Mouse (Mus musculus) CH12.LX (cell line): ENCODE measurements around the gene Ccdc86. TPM values are rescaled to one million over a fixed set of nuclear protein-coding genes. Genes with fewer than 3 reads are reported as not detected.

ENCODE experiments used
- DNase-seq: peaks from one replicate; pipeline ENCODE4 v3.0.0-alpha.2; 2013; ENCODE audit errors: extremely low read depth
- H3K27ac ChIP-seq: 2 replicates; pipeline ENCODE4 v1.5.1; 2012; ENCODE audit warnings: low read depth, mild to moderate bottlenecking, control low read depth, moderate library complexity; ENCODE audit not compliant: insufficient read depth
- H3K27me3 ChIP-seq: replicated peaks from 2 replicates; pipeline ENCODE3; 2012; ENCODE audit warnings: inconsistent platforms
- H3K36me3 ChIP-seq, 2 experiments: replicated peaks in 1 of 2; 2 replicates each; pipeline versions ENCODE3 to v1.6.1; 2012; ENCODE audit warnings: inconsistent platforms in 1 of 2, low read length in 1 of 2, mild to moderate bottlenecking in 1 of 2, mixed read lengths in 1 of 2, moderate library complexity in 1 of 2; ENCODE audit not compliant: control insufficient read depth in 1 of 2, insufficient read depth in 1 of 2
- H3K4me1 ChIP-seq, 2 experiments: 2 replicates each; pipeline ENCODE4 v1.6.1; 2012; ENCODE audit warnings: inconsistent platforms in 1 of 2, moderate library complexity in 1 of 2; ENCODE audit not compliant: insufficient read depth in 2 of 2, control insufficient read depth in 1 of 2
- H3K4me2 ChIP-seq: 2 replicates; pipeline ENCODE4 v1.6.1; 2012; ENCODE audit warnings: low read depth, mild to moderate bottlenecking, control low read depth; ENCODE audit not compliant: poor library complexity, insufficient read depth, severe bottlenecking
- H3K4me3 ChIP-seq, 3 experiments: fragments of 150-350 bp in 1 of 3; sonication (generic) in 1 of 3; replicated peaks in 1 of 3; 2 replicates each; pipeline versions ENCODE3 to v1.5.1; 2011 to 2012; ENCODE audit warnings: low read depth in 2 of 3, low read length in 2 of 3, mild to moderate bottlenecking in 2 of 3, moderate library complexity in 2 of 3, control low read depth in 1 of 3, improper control_type of control experiment in 1 of 3, inconsistent platforms in 1 of 3, mixed read lengths in 1 of 3; ENCODE audit not compliant: poor library complexity in 1 of 3
- H3K79me2 ChIP-seq: replicated peaks from 2 replicates; pipeline ENCODE4 v1.6.1; 2012; ENCODE audit warnings: mild to moderate bottlenecking, moderate library complexity; ENCODE audit not compliant: control insufficient read depth, poor library complexity, insufficient read depth, severe bottlenecking; ENCODE audit errors: extremely low read depth
- H3K9ac ChIP-seq: 2 replicates; pipeline ENCODE4 v1.6.1; 2012; ENCODE audit warnings: low read depth, mild to moderate bottlenecking, control low read depth, moderate library complexity; ENCODE audit not compliant: insufficient read depth
- H3K9me3 ChIP-seq: replicated peaks from 2 replicates; pipeline ENCODE3; 2012; ENCODE audit warnings: low read length, inconsistent platforms, mixed read lengths
- CHD2 ChIP-seq: IDR thresholded peaks from 2 replicates; pipeline ENCODE4 v1.6.1; 2011; ENCODE audit warnings: low read length, improper control_type of control experiment
- CTCF ChIP-seq, 2 experiments: IDR thresholded peaks in 1 of 2; conservative IDR thresholded peaks in 1 of 2; 2 replicates each; pipeline ENCODE4 v1.5.1; 2011 to 2012; ENCODE audit warnings: low read depth in 2 of 2, low read length in 2 of 2, improper control_type of control experiment in 1 of 2, inconsistent platforms in 1 of 2, mild to moderate bottlenecking in 1 of 2, moderate library complexity in 1 of 2
- ELF1 ChIP-seq: IDR thresholded peaks from 2 replicates; pipeline ENCODE4 v1.6.1; 2014; ENCODE audit warnings: low read depth, mild to moderate bottlenecking, inconsistent platforms, low read length, improper control_type of control experiment
- EP300 ChIP-seq: IDR thresholded peaks from 2 replicates; pipeline ENCODE4 v1.6.1; 2011; ENCODE audit warnings: low read length, improper control_type of control experiment
- ETS1 ChIP-seq: conservative IDR thresholded peaks from 2 replicates; pipeline ENCODE4 v1.6.1; 2012; ENCODE audit warnings: low read depth, mild to moderate bottlenecking, inconsistent platforms, low read length, improper control_type of control experiment, moderate library complexity
- HCFC1 ChIP-seq: IDR thresholded peaks from 2 replicates; pipeline ENCODE4 v1.6.1; 2012; ENCODE audit warnings: low read depth, mild to moderate bottlenecking, inconsistent platforms, low read length, improper control_type of control experiment
- IRF4 ChIP-seq: IDR thresholded peaks from 2 replicates; pipeline ENCODE4 v1.6.1; 2014; ENCODE audit warnings: low read depth, mild to moderate bottlenecking, inconsistent platforms, low read length, improper control_type of control experiment
- JUN ChIP-seq: IDR thresholded peaks from 2 replicates; pipeline ENCODE4 v1.6.1; 2011; ENCODE audit warnings: low read depth, mild to moderate bottlenecking, low read length, improper control_type of control experiment, moderate library complexity; ENCODE audit not compliant: insufficient read depth
- JUND ChIP-seq: conservative IDR thresholded peaks from 2 replicates; pipeline ENCODE4 v1.6.1; 2011; ENCODE audit warnings: low read depth, low read length, improper control_type of control experiment
- KAT2A ChIP-seq: IDR thresholded peaks from 2 replicates; pipeline ENCODE4 v1.6.1; 2012; ENCODE audit warnings: low read length, improper control_type of control experiment, inconsistent platforms; ENCODE audit not compliant: insufficient replicate concordance
- MAX ChIP-seq: IDR thresholded peaks from 2 replicates; pipeline ENCODE4 v1.6.1; 2011; ENCODE audit warnings: low read length, improper control_type of control experiment
- MAZ ChIP-seq: IDR thresholded peaks from 2 replicates; pipeline ENCODE4 v1.6.1; 2012; ENCODE audit warnings: low read depth, mild to moderate bottlenecking, inconsistent platforms, low read length, improper control_type of control experiment, moderate library complexity
- MYC ChIP-seq: IDR thresholded peaks from 2 replicates; pipeline ENCODE4 v1.6.1; 2011; ENCODE audit warnings: low read depth, mild to moderate bottlenecking, improper control_type of control experiment, low read length
- NELFE ChIP-seq: IDR thresholded peaks from 2 replicates; pipeline ENCODE4 v1.6.1; 2011; ENCODE audit warnings: low read depth, low read length, improper control_type of control experiment
- PAX5 ChIP-seq: IDR thresholded peaks from 2 replicates; pipeline ENCODE4 v1.6.1; 2012; ENCODE audit warnings: low read length, inconsistent platforms, mixed read lengths
- POLR2AphosphoS2 ChIP-seq: IDR thresholded peaks from 2 replicates; pipeline ENCODE4 v1.6.1; 2011; ENCODE audit warnings: low read depth, low read length, improper control_type of control experiment
- RCOR1 ChIP-seq: conservative IDR thresholded peaks from 2 replicates; pipeline ENCODE4 v1.6.1; 2012; ENCODE audit warnings: low read depth, mild to moderate bottlenecking, inconsistent platforms, low read length, improper control_type of control experiment
- SMC3 ChIP-seq: IDR thresholded peaks from 2 replicates; pipeline ENCODE4 v1.6.1; 2011; ENCODE audit warnings: low read depth, low read length, improper control_type of control experiment
- TBP ChIP-seq: conservative IDR thresholded peaks from 2 replicates; pipeline ENCODE4 v1.6.1; 2011; ENCODE audit warnings: low read depth, low read length, improper control_type of control experiment
- UBTF ChIP-seq: IDR thresholded peaks from 2 replicates; pipeline ENCODE4 v1.6.1; 2012; ENCODE audit warnings: low read depth, mild to moderate bottlenecking, inconsistent platforms, low read length, improper control_type of control experiment, moderate library complexity
- USF1 ChIP-seq: IDR thresholded peaks from 2 replicates; pipeline ENCODE4 v1.6.1; 2014; ENCODE audit warnings: low read depth, mild to moderate bottlenecking, inconsistent platforms, low read length, improper control_type of control experiment
- ZKSCAN1 ChIP-seq: IDR thresholded peaks from 2 replicates; pipeline ENCODE4 v1.6.1; 2012; ENCODE audit warnings: low read depth, inconsistent platforms, low read length, improper control_type of control experiment, borderline replicate concordance
- dilution Hi-C: fragments of 300-500 bp; cut with MboI; formaldehyde crosslinking; loops from 2 replicates; pipeline ENCODE4 v1.14.3; 2020; ENCODE audit warnings: low sequenced_read_pairs; ENCODE audit not compliant: extremely low pct_unique_long_range_greater_than_20kb, extremely low pct_ligation_motif_present
- in situ Hi-C: fragments of 300-500 bp; cut with MboI; formaldehyde crosslinking; loops from 3 replicates; pipeline ENCODE4 v1.14.3; 2019; ENCODE audit warnings: low sequenced_read_pairs, low pct_ligation_motif_present, low pct_unique_long_range_greater_than_20kb, mixed read lengths
- polyA plus RNA-seq: library from polyadenylated mRNA; unstranded; fragments of >175 nt; gene quantifications from 2 replicates; pipeline ENCODE4 v1.2.1, GENCODE M21; 2012; ENCODE audit warnings: low read depth; ENCODE audit not compliant: insufficient read length
- total RNA-seq, 2 experiments: library from RNA; depleted of rRNA; stranded (reverse); fragments of 300-350 nt in 1 of 2; fragments of >200 nt in 1 of 2; gene quantifications; 2 replicates each; pipeline ENCODE4 v1.2.3; 2012 to 2014

Gene Ccdc86
- total and polyA plus RNA-seq, 3 experiments = 9.5 to 44.8 (median 10.8) TPM

DNA sequence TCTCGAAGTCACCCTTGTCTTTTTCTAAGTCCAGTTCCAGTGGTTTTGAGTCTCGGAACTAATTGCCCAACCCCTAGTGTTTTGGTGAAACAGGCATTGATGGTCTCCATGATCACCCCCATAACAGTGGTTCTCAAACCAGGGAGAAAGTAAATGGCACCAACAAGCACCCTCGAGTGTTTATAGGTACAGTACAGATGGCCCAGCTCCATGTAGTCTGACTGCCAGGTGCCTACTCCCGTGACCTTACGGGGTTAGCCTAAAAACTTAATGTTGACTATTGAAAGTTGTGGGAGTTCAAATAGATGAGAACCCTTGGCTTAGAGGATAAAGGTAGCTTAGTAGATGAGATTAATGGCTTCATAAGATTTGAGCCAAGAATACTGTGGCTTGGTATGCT, 48.0 kb downstream of the Ccdc86 start:
- no peak overlapping the region for H3K4me2 ChIP-seq
- no peak for TF ChIP-seq MAZ
- no peak for TF ChIP-seq JUN
- no peak for TF ChIP-seq SMC3
- no peak for TF ChIP-seq EP300
- TF ChIP-seq, all 38 proteins: peak for 0
- H3K4me3 ChIP-seq = no peak overlapping the region
- DNase-seq = no peak
- dilution Hi-C loops = no loop called here
- H3K79me2 ChIP-seq = peaks cover 30% of the 10 kb centered on the region
- in situ Hi-C loops = no loop called here
- H3K36me3 ChIP-seq = peaks cover 88 to 93% of the 10 kb centered on the region in 2 experiments
- H3K4me1 ChIP-seq = peaks cover 6 to 14% of the 10 kb centered on the region in 2 experiments; a peak in 3 of 4 replicates
- H3K9me3 ChIP-seq = no peaks in the 10 kb centered on the region
- H3K27ac ChIP-seq = no peak overlapping the region
- H3K27me3 ChIP-seq = no peaks in the 10 kb centered on the region
- no peak overlapping the region for H3K9ac ChIP-seq

DNA sequence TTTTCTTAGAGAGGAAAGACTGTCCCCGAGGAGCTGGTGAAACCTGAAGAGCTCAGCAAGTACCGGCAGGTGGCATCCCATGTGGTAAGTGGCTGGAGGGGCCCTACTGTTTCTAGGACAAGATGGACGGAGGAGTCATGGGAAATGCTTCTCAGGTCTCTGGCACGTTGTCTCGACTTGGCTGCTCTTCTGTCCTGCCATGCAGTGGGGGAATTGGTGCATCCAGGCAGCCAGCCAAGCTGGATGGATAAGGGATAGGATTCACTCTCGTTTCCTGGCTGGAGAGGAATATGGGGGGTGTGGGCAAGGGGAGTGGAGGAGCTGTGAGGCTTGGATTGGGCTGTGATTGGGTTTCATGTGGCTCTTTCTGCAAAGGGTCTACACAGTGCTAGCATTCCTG, 48.8 kb downstream of the Ccdc86 start:
- H3K27me3 ChIP-seq = no peaks in the 10 kb centered on the region
- no peak overlapping the region for H3K4me3 ChIP-seq
- no peak overlapping the region for H3K4me2 ChIP-seq
- no peaks in the 10 kb centered on the region for H3K9me3 ChIP-seq
- H3K36me3 ChIP-seq = peaks cover 81 to 86% of the 10 kb centered on the region in 2 experiments
- H3K79me2 ChIP-seq = peaks cover 38% of the 10 kb centered on the region
- dilution Hi-C loops (no loop called here), in situ Hi-C loops (no loop called here)
- no peak overlapping the region for H3K27ac ChIP-seq
- no peak for TF ChIP-seq USF1
- TF ChIP-seq KAT2A = no peak
- no peak for TF ChIP-seq UBTF
- no peak for TF ChIP-seq ETS1
- no peak for TF ChIP-seq SMC3
- no peak for TF ChIP-seq IRF4
- no peak for TF ChIP-seq PAX5
- no peak for TF ChIP-seq MAZ
- no peak for TF ChIP-seq CTCF (conservative IDR thresholded peaks at IDR 0.05 in 1 of 2, IDR thresholded peaks at IDR 0.05 in 1 of 2; ENCODE audit: low read depth in 2 of 2, low read length in 2 of 2)
- TF ChIP-seq NELFE = no peak
- TF ChIP-seq MYC = no peak
- TF ChIP-seq MAX = no peak
- TF ChIP-seq ELF1 = no peak
- TF ChIP-seq JUND = no peak
- no peak for TF ChIP-seq RCOR1
- TF ChIP-seq HCFC1 = no peak
- no peak for TF ChIP-seq ZKSCAN1
- TF ChIP-seq POLR2AphosphoS2 = no peak
- no peak for TF ChIP-seq CHD2
- TF ChIP-seq TBP = no peak
- H3K9ac ChIP-seq = no peak overlapping the region
- no peak for DNase-seq
- peaks cover 6 to 14% of the 10 kb centered on the region in 2 experiments; a peak in 3 of 4 replicates for H3K4me1 ChIP-seq
